Mouse (Mus musculus) CH12.LX (cell line): Measurements from ENCODE around the gene Nhsl2. TPM values are rescaled to one million over a fixed set of nuclear protein-coding genes. Genes with fewer than 3 reads are reported as not detected.

ENCODE experiments used
- DNase-seq: peaks from one replicate; pipeline ENCODE4 v3.0.0-alpha.2; 2013; ENCODE audit errors: extremely low read depth
- H3K27ac ChIP-seq: 2 replicates; pipeline ENCODE4 v1.5.1; 2012; ENCODE audit warnings: low read depth, mild to moderate bottlenecking, control low read depth, moderate library complexity; ENCODE audit not compliant: insufficient read depth
- H3K27me3 ChIP-seq: replicated peaks from 2 replicates; pipeline ENCODE3; 2012; ENCODE audit warnings: inconsistent platforms
- H3K36me3 ChIP-seq, 2 experiments: replicated peaks in 1 of 2; 2 replicates each; pipeline versions ENCODE3 to v1.6.1; 2012; ENCODE audit warnings: inconsistent platforms in 1 of 2, low read length in 1 of 2, mild to moderate bottlenecking in 1 of 2, mixed read lengths in 1 of 2, moderate library complexity in 1 of 2; ENCODE audit not compliant: control insufficient read depth in 1 of 2, insufficient read depth in 1 of 2
- H3K4me1 ChIP-seq, 2 experiments: 2 replicates each; pipeline ENCODE4 v1.6.1; 2012; ENCODE audit warnings: inconsistent platforms in 1 of 2, moderate library complexity in 1 of 2; ENCODE audit not compliant: insufficient read depth in 2 of 2, control insufficient read depth in 1 of 2
- H3K4me2 ChIP-seq: 2 replicates; pipeline ENCODE4 v1.6.1; 2012; ENCODE audit warnings: low read depth, mild to moderate bottlenecking, control low read depth; ENCODE audit not compliant: poor library complexity, insufficient read depth, severe bottlenecking
- H3K4me3 ChIP-seq, 3 experiments: fragments of 150-350 bp in 1 of 3; sonication (generic) in 1 of 3; replicated peaks in 1 of 3; 2 replicates each; pipeline versions ENCODE3 to v1.5.1; 2011 to 2012; ENCODE audit warnings: low read depth in 2 of 3, low read length in 2 of 3, mild to moderate bottlenecking in 2 of 3, moderate library complexity in 2 of 3, control low read depth in 1 of 3, improper control_type of control experiment in 1 of 3, inconsistent platforms in 1 of 3, mixed read lengths in 1 of 3; ENCODE audit not compliant: poor library complexity in 1 of 3
- H3K79me2 ChIP-seq: replicated peaks from 2 replicates; pipeline ENCODE4 v1.6.1; 2012; ENCODE audit warnings: mild to moderate bottlenecking, moderate library complexity; ENCODE audit not compliant: control insufficient read depth, poor library complexity, insufficient read depth, severe bottlenecking; ENCODE audit errors: extremely low read depth
- H3K9ac ChIP-seq: 2 replicates; pipeline ENCODE4 v1.6.1; 2012; ENCODE audit warnings: low read depth, mild to moderate bottlenecking, control low read depth, moderate library complexity; ENCODE audit not compliant: insufficient read depth
- H3K9me3 ChIP-seq: replicated peaks from 2 replicates; pipeline ENCODE3; 2012; ENCODE audit warnings: low read length, inconsistent platforms, mixed read lengths
- BHLHE40 ChIP-seq: IDR thresholded peaks from 2 replicates; pipeline ENCODE4 v1.6.1; 2011; ENCODE audit warnings: mild to moderate bottlenecking, low read depth, low read length, improper control_type of control experiment
- CHD1 ChIP-seq: IDR thresholded peaks from 2 replicates; pipeline ENCODE4 v1.6.1; 2012; ENCODE audit warnings: low read depth, low read length, improper control_type of control experiment, inconsistent platforms
- CHD2 ChIP-seq: IDR thresholded peaks from 2 replicates; pipeline ENCODE4 v1.6.1; 2011; ENCODE audit warnings: low read length, improper control_type of control experiment
- ELF1 ChIP-seq: IDR thresholded peaks from 2 replicates; pipeline ENCODE4 v1.6.1; 2014; ENCODE audit warnings: low read depth, mild to moderate bottlenecking, inconsistent platforms, low read length, improper control_type of control experiment
- HCFC1 ChIP-seq: IDR thresholded peaks from 2 replicates; pipeline ENCODE4 v1.6.1; 2012; ENCODE audit warnings: low read depth, mild to moderate bottlenecking, inconsistent platforms, low read length, improper control_type of control experiment
- IRF4 ChIP-seq: IDR thresholded peaks from 2 replicates; pipeline ENCODE4 v1.6.1; 2014; ENCODE audit warnings: low read depth, mild to moderate bottlenecking, inconsistent platforms, low read length, improper control_type of control experiment
- JUND ChIP-seq: conservative IDR thresholded peaks from 2 replicates; pipeline ENCODE4 v1.6.1; 2011; ENCODE audit warnings: low read depth, low read length, improper control_type of control experiment
- MAFK ChIP-seq: IDR thresholded peaks from 2 replicates; pipeline ENCODE4 v1.6.1; 2011; ENCODE audit warnings: low read length, improper control_type of control experiment; ENCODE audit not compliant: insufficient replicate concordance
- MXI1 ChIP-seq: IDR thresholded peaks from 2 replicates; pipeline ENCODE4 v1.6.1; 2011; ENCODE audit warnings: mild to moderate bottlenecking, low read depth, low read length, improper control_type of control experiment
- POLR2A ChIP-seq: IDR thresholded peaks from 2 replicates; pipeline ENCODE4 v1.6.1; 2011; ENCODE audit warnings: low read depth, mild to moderate bottlenecking, improper control_type of control experiment, low read length
- POLR2AphosphoS2 ChIP-seq: IDR thresholded peaks from 2 replicates; pipeline ENCODE4 v1.6.1; 2011; ENCODE audit warnings: low read depth, low read length, improper control_type of control experiment
- RCOR1 ChIP-seq: conservative IDR thresholded peaks from 2 replicates; pipeline ENCODE4 v1.6.1; 2012; ENCODE audit warnings: low read depth, mild to moderate bottlenecking, inconsistent platforms, low read length, improper control_type of control experiment
- TBP ChIP-seq: conservative IDR thresholded peaks from 2 replicates; pipeline ENCODE4 v1.6.1; 2011; ENCODE audit warnings: low read depth, low read length, improper control_type of control experiment
- USF1 ChIP-seq: IDR thresholded peaks from 2 replicates; pipeline ENCODE4 v1.6.1; 2014; ENCODE audit warnings: low read depth, mild to moderate bottlenecking, inconsistent platforms, low read length, improper control_type of control experiment
- USF2 ChIP-seq: conservative IDR thresholded peaks from 2 replicates; pipeline ENCODE4 v1.6.1; 2011; ENCODE audit warnings: low read depth, low read length, improper control_type of control experiment
- ZKSCAN1 ChIP-seq: IDR thresholded peaks from 2 replicates; pipeline ENCODE4 v1.6.1; 2012; ENCODE audit warnings: low read depth, inconsistent platforms, low read length, improper control_type of control experiment, borderline replicate concordance
- ZNF384 ChIP-seq: IDR thresholded peaks from 2 replicates; pipeline ENCODE4 v1.6.1; 2012; ENCODE audit warnings: low read depth, low read length, improper control_type of control experiment, inconsistent platforms
- dilution Hi-C: fragments of 300-500 bp; cut with MboI; formaldehyde crosslinking; loops from 2 replicates; pipeline ENCODE4 v1.14.3; 2020; ENCODE audit warnings: low sequenced_read_pairs; ENCODE audit not compliant: extremely low pct_unique_long_range_greater_than_20kb, extremely low pct_ligation_motif_present
- in situ Hi-C: fragments of 300-500 bp; cut with MboI; formaldehyde crosslinking; loops from 3 replicates; pipeline ENCODE4 v1.14.3; 2019; ENCODE audit warnings: low sequenced_read_pairs, low pct_ligation_motif_present, low pct_unique_long_range_greater_than_20kb, mixed read lengths
- polyA plus RNA-seq: library from polyadenylated mRNA; unstranded; fragments of >175 nt; gene quantifications from 2 replicates; pipeline ENCODE4 v1.2.1, GENCODE M21; 2012; ENCODE audit warnings: low read depth; ENCODE audit not compliant: insufficient read length
- total RNA-seq, 2 experiments: library from RNA; depleted of rRNA; stranded (reverse); fragments of 300-350 nt in 1 of 2; fragments of >200 nt in 1 of 2; gene quantifications; 2 replicates each; pipeline ENCODE4 v1.2.3; 2012 to 2014

The Nhsl2 gene
- total and polyA plus RNA-seq, 3 experiments, result 0.10 to 0.17 TPM; not detected in 1

- no peaks in the 10 kb centered on the region for H3K79me2 ChIP-seq
- no peaks in the 10 kb centered on the region for H3K27me3 ChIP-seq
- no peaks in the 10 kb centered on the region for H3K9me3 ChIP-seq
- in situ Hi-C loops, result loop anchor here (25.0 kb wide), 1 partner anchor 88 kb away; no protein-coding TSS in a partner anchor
- H3K4me2 ChIP-seq, result no peak overlapping the region
- no peaks in the 10 kb centered on the region for H3K4me1 ChIP-seq
- H3K36me3 ChIP-seq, result no peaks in the 10 kb centered on the region
- H3K4me3 ChIP-seq, result no peak overlapping the region
- no peak overlapping the region for H3K9ac ChIP-seq
- H3K27ac ChIP-seq, result no peak overlapping the region
- TF ChIP-seq POLR2A (no peak), MAFK (no peak), ZNF384 (no peak), HCFC1 (no peak), USF2 (no peak), CHD1 (no peak), JUND (no peak), BHLHE40 (no peak), ELF1 (no peak), MXI1 (no peak), TBP (no peak), CHD2 (no peak), USF1 (no peak), ZKSCAN1 (no peak), RCOR1 (no peak), POLR2AphosphoS2 (no peak), IRF4 (no peak)
- TF ChIP-seq, all 38 proteins: peak for 0
- dilution Hi-C loops, result no loop called here
- DNase-seq, result no peak
Observed at GRCm38 (mm10) chrX:102050552-102050951, 201.4 kb downstream of the Nhsl2 start.

DNA sequence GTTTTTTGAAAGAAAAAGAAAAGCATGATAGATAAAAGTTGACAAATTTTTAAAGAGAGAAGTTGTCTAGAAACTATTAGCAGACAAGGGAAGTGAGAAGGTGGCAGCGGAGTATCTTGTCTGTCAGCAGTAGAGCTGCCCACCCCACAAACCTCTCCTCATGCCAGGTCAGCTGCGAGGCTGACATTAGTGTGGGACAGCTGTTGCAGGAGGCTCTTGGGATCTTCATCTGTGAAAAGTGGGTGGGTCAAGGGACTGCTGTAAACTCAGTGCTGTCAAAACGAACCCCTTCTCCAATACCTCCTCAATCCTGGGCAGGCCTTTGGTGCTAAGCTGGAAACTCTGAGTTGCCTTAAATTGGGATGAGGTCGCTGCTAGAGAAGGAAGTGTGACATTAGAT, 202.0 kb downstream of the Nhsl2 start:
- in situ Hi-C loops, result loop anchor here (25.0 kb wide), 1 partner anchor 89 kb away; no protein-coding TSS in a partner anchor
- H3K27ac ChIP-seq, result no peak overlapping the region
- no peaks in the 10 kb centered on the region for H3K36me3 ChIP-seq
- H3K27me3 ChIP-seq, result no peaks in the 10 kb centered on the region
- no peaks in the 10 kb centered on the region for H3K4me1 ChIP-seq
- dilution Hi-C loops, result no loop called here
- no peaks in the 10 kb centered on the region for H3K79me2 ChIP-seq
- DNase-seq, result no peak
- no peaks in the 10 kb centered on the region for H3K9me3 ChIP-seq
- H3K9ac ChIP-seq, result no peak overlapping the region
- H3K4me3 ChIP-seq, result no peak overlapping the region
- no peak for TF ChIP-seq BHLHE40
- H3K4me2 ChIP-seq, result no peak overlapping the region
